Mouse (Mus musculus): ENCODE measurements around the gene Pih1d1. TPM values are rescaled to one million over a fixed set of nuclear protein-coding genes. Genes with fewer than 3 reads are reported as not detected.
"Not testable (repeated sequence)": the region's sequence is repeated elsewhere in the genome, so short reads cannot be mapped to it uniquely, and the experiment has no call there.

The Pih1d1 gene
- total RNA-seq, 2 experiments from 2014 or later, result 43.2 to 44.5 TPM

- DNase-seq (ENCODE audit: low spot score in 2 of 2), result no peak
Observed at GRCm38 (mm10) chr7:45145460-45145859, 8.6 kb upstream of the Pih1d1 start.

- DNase-seq (ENCODE audit: low spot score in 2 of 2), result no peak
Observed at GRCm38 (mm10) chr7:45147267-45147666, 6.8 kb upstream of the Pih1d1 start.

GRCm38 (mm10) chr7:45147899-45148298, 6.2 kb upstream of the Pih1d1 start:
- DNase-seq (ENCODE audit: low spot score in 2 of 2), result no peak

- DNase-seq (ENCODE audit: low spot score in 2 of 2), result no peak
Observed at GRCm38 (mm10) chr7:45148534-45149098, 5.5 kb upstream of the Pih1d1 start.

GRCm38 (mm10) chr7:45149545-45149944, 4.6 kb upstream of the Pih1d1 start:
- no peak for DNase-seq (ENCODE audit: low spot score in 2 of 2)

- DNase-seq (ENCODE audit: low spot score in 2 of 2), result no peak
Observed at GRCm38 (mm10) chr7:45150321-45150720, 3.8 kb upstream of the Pih1d1 start.

- no peak for DNase-seq (ENCODE audit: low spot score in 2 of 2)
Observed at GRCm38 (mm10) chr7:45151303-45151702, 2.8 kb upstream of the Pih1d1 start.

- DNase-seq (ENCODE audit: low spot score in 2 of 2), result not testable (repeated sequence)
Observed at GRCm38 (mm10) chr7:45153052-45153451, 1.1 kb upstream of the Pih1d1 start.

GRCm38 (mm10) chr7:45153586-45153985, 517 bp upstream of the Pih1d1 start:
- no peak for DNase-seq (ENCODE audit: low spot score in 2 of 2)

GRCm38 (mm10) chr7:45154993-45155514, 951 bp downstream of the Pih1d1 start:
- DNase-seq (ENCODE audit: low spot score in 2 of 2), result peak in 1 of 2 experiments; percentile 60

GRCm38 (mm10) chr7:45155590-45155989, 1.5 kb downstream of the Pih1d1 start:
- DNase-seq (ENCODE audit: low spot score in 2 of 2), result no peak

- DNase-seq (ENCODE audit: low spot score in 2 of 2), result no peak
Observed at GRCm38 (mm10) chr7:45156206-45156605, 2.1 kb downstream of the Pih1d1 start.

- DNase-seq (ENCODE audit: low spot score in 2 of 2), result no peak
Observed at GRCm38 (mm10) chr7:45157459-45157858, 3.4 kb downstream of the Pih1d1 start.

GRCm38 (mm10) chr7:45158991-45159390, 4.9 kb downstream of the Pih1d1 start:
- DNase-seq (ENCODE audit: low spot score in 2 of 2), result no peak

- DNase-seq (ENCODE audit: low spot score in 2 of 2), result no peak
Observed at GRCm38 (mm10) chr7:45160316-45160800, 6.3 kb downstream of the Pih1d1 start.

- DNase-seq (ENCODE audit: low spot score in 2 of 2), result no peak
Observed at GRCm38 (mm10) chr7:45160866-45161265, 6.8 kb downstream of the Pih1d1 start.

GRCm38 (mm10) chr7:45161612-45162473, 7.7 kb downstream of the Pih1d1 start:
- peak; percentile 97 for DNase-seq (ENCODE audit: low spot score in 2 of 2)

GRCm38 (mm10) chr7:45162551-45162950, 8.4 kb downstream of the Pih1d1 start:
- DNase-seq (ENCODE audit: low spot score in 2 of 2), result peak in 1 of 2 experiments; percentile 72

- DNase-seq (ENCODE audit: low spot score in 2 of 2), result no peak
Observed at GRCm38 (mm10) chr7:45162996-45163615, 9.0 kb downstream of the Pih1d1 start.

- peak in 1 of 2 experiments; percentile 74 for DNase-seq (ENCODE audit: low spot score in 2 of 2)
Observed at GRCm38 (mm10) chr7:45163735-45164490, 9.8 kb downstream of the Pih1d1 start, which contains the start of gene Slc17a7. TSS of gene Slc17a7 (plus strand) at chr7:45163949.

- DNase-seq (ENCODE audit: low spot score in 2 of 2), result peak in 1 of 2 experiments; percentile 30
Observed at GRCm38 (mm10) chr7:45164833-45165232, 10.7 kb downstream of the Pih1d1 start.

Measured in layer of hippocampus, adult 18-20 months (tissue).